Mouse (Mus musculus) heart, postnatal 4 days (tissue): ENCODE results near the gene Fam210b. TPM values are rescaled to one million over a fixed set of nuclear protein-coding genes. Genes with fewer than 3 reads are reported as not detected.
"Not testable (repeated sequence)": the region's sequence is repeated elsewhere in the genome, so short reads cannot be mapped to it uniquely, and the experiment has no call there.

Source experiments
- DNase-seq: peaks from one replicate; pipeline ENCODE4 v3.0.0; 2021
- total RNA-seq, 2 experiments: library from RNA; stranded (reverse); gene quantifications; 2 replicates each; pipeline ENCODE4 v1.2.3; 2021

The Fam210b gene
- total RNA-seq = 1 to 10 TPM; 7.3 to 8.1 TPM

DNA sequence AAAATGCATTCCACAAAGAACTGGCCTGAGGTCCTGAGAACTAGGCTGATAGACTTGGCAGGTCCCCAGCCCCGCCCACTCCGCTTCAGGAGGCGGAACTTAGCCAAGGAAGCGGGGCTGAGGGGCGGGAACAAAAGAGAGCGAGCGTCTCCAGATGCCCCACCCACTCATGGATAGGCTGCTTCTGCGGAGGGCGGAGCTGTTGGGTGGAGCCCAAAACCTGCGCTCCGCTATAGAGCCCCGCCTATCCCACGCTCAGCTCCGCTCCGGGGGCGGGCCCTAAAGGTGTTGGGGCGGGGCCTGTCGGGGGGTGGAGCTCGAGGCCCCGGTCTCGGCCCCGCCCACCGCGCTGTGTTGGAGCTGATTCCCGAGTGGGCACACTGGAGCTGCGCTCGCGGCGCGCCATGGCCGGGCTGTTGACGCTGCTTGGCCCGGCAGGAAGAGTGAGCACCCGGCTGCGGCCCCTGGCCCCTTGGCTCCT, at the start of gene Fam210b:
Fam210b (plus strand) TSS at position 308 of the 481 bp plus-strand sequence.
- peak; percentile 98 for DNase-seq

DNA sequence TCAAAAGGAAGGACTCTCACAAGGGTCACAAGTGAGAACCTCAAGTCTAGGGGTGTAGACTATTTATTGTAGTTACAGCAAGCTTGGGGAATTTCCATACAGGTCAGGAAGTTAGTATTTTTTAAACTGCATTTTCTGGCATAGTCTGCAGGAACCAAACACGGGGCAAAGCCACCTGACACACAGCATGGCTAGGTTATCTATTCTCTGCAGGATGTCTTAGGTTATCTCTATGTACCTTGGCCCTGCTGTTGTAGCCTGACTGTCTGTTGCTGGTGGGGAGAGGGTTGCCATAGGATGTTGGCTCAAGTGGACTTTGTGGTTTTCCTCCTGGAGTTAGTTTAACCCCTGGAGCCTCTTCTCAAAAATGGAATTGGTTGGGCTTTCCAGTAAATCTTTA, 47.3 kb upstream of the Fam210b start:
- no peak for DNase-seq

DNA sequence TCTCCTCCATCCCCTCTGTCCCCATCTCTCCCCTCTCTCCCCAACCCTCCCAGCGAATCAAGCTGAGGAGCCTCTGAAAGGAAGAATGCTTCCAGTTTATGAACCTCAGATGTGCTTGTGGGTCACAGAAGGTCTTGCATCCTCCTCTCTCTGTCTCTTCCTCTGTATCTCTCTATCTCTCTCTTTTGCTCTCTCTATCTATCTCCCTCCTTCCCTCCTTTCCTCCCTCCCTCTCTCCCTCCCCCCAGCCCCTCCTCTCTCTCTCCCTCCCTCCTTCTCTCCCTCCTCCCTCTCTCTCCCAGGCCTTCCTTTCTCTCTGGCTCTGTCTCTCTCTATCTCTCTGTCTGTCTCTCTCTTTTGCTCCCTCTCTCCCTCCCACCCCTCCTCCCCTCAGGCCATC, 46.8 kb upstream of the Fam210b start:
- no peak for DNase-seq

DNA sequence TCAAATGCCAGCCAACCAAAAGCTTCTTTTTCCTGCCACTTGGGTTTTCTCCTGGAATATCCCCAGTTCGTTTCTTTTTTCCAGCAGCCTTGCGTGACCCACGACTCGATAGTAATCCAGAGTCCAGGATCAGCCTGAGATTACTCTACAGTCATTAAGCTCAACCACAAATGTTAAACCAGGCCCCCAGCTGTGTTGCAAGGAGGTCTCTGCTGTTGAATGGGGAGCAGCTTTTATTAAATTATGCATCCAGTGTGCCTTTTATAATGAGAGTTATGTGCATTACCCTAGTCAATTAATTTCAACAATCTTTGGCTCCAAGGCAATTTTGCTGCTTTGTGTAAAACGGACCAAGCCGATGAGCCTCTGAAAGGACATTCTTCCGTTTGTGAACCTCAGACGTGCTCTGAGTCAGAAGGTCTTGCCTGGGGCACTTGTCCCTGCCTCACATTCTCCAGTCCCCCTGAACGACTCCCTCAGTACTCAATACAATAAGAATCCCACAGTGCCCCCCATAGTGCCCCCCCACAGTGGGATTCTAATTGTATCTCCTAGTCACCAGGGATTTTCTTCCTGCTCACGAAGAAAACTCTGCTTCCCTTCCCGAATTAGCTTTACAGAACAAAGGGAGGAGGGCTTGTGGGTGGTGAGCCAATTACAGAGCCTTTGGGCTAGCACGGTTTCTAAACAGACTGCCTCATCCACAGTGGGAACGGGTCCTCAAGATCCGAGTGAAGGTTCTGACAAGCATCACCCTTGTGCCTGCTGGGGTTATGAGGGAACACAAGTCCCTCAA, 46.0 kb upstream of the Fam210b start:
- DNase-seq = no peak

DNA sequence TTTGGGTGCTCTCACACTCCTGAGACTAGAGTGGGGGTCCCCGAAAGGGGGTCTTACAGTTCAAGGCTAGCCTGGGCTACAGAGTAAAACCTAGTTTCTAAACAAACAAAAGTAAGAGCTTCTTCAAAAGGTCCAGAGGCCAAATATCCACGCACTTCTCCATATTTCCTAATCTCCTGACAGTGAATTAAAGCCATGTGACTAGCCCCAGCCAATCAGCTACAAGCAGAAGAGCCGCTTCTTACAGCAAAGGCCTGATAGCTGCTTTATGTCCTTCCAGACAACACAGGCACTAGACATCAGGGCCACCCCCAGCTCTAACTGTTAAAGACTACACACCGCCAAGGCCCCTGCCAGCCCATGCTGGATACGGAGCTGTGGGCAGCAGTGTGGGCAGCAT, 43.0 kb upstream of the Fam210b start:
- no peak for DNase-seq

DNA sequence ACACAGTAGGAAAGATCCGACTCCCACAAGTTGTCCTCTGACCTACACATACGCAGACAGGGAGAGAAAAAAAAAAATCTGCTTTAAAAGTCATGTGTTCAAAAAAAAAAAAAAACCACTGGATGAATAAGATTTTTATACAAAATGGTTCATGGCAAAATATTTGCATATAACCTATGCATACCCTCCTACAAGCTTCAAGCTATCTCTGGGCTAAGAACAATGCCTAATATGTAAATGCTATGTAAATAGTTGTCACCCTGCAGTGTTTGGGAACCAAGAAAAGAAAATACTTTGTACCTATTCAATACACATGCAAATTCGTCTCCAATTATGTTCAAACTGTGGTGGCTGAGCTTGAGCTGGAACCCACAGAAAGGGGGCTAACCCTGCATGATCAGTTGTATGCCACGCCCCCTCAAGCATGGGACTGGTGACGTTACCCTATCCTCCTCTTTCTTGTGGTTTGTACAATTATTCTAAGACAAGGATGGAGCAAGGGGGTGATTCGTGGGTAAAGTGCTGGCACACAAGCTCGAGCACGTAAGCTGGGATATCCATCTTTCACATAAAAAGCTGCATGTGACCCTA, 41.2 kb upstream of the Fam210b start:
- no peak for DNase-seq

DNA sequence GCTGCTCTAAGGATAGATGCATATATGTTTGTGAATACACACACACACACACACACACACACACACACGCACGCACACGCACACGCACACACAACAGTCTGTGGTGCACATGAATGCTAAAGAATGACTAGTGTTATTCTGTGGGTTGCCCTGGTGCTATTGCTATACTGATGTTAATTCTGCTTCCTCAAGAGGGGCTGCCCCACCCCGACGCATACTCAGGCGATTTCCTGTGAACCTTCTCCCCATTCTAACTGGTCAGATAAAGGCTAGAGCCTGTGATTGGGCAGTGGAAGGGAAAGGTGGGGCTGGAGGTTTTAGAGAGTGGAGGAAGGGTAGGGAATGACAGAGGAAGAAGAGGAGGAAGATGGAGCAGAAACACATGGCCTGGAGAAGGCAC, 39.8 kb upstream of the Fam210b start:
- not testable (repeated sequence) for DNase-seq

DNA sequence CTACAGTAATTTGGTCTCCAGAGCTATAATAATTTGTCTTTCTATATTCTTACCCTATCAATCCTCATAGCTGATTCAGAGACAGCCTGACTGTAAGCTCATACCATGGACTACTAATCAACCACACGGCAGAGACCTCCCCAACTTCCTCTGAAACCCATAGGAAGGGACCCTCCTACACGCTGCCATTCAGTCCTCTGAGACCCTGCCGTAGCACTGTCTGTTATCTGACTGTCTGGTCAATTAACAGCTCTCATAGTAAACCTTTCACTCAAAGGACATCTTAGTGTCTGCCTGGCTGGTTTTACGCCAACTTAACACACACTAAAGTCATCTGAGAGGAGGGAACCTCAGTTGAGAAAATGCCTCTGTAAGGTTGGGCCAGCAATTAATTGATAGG, 38.8 kb upstream of the Fam210b start:
- DNase-seq = no peak

DNA sequence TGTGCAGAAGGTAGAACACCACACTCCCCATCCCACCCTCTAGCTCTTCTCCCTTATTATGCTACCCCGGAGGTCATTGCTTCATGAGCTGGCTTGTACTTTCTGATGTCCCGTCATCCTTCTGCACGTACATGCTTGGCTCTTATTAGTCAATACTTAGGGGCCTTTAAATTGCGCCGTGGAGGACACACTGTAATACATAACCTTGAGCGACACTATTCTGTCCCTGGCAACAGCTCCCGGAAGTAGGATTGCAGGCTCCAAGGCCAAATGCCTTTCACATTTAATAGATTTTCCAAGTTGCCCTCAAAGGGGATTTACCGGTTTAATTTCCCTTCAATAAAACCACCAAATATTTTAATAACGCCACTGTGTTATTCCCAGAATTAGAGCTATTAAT, 33.6 kb upstream of the Fam210b start:
- no peak for DNase-seq

DNA sequence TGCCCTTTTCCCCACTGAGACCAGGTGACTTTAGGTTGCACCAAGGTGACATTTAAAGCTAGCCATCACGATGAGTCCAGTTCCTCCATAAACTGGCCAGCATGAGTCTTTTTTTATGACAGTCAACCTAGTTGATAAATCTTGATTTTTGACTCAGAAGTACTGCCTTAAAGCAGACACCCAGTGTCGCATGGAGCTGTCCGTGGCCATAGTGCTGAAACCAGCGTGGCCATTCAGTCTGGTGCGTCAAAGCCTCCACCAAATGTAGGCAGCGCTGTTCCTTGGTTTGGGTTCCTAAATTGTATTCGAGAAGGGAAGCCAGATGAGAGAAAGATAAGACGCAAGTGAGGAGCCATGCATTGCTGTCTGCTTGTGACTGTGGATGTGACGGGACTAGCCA, 24.5 kb upstream of the Fam210b start:
- peak; percentile 85 for DNase-seq

DNA sequence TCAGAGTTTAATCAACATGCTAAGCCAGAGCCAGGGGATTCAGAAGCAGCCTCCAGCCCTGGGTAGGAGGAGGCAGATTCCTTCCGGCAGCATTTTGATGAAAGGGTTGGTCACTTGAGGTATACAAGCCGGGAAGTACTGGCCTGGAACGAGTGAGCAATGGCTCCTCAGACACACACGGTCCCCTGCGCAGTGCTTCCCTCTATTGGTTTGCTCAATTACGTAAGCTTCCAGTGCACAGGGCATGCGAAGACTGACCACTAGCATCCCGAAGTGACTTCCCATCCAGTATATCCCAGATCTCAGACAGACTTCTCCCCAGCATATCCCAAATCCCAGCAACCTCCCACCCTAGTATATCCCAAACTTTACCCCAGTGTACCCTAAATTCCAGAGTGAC, 17.1 kb upstream of the Fam210b start:
- DNase-seq = no peak

DNA sequence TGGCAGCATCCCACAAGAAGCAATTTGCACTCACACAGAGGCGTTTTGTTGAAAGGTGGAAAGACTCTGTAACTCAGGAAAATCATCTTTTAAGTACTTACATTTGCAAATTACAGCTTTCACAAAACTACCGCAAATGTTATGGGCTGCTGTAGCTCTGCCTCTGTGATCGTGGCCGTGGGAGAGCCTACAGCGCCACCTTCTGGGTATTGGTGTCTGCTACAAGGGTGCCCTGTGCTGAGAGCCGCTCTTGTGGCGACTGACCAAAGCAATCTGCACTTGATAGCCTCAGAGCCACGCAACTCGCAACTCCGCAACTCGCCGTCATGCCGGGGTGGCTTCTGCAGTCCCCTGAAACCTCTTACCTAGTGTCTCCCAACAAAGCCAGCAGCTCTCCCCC, 16.2 kb upstream of the Fam210b start:
- peak; percentile 72 for DNase-seq

DNA sequence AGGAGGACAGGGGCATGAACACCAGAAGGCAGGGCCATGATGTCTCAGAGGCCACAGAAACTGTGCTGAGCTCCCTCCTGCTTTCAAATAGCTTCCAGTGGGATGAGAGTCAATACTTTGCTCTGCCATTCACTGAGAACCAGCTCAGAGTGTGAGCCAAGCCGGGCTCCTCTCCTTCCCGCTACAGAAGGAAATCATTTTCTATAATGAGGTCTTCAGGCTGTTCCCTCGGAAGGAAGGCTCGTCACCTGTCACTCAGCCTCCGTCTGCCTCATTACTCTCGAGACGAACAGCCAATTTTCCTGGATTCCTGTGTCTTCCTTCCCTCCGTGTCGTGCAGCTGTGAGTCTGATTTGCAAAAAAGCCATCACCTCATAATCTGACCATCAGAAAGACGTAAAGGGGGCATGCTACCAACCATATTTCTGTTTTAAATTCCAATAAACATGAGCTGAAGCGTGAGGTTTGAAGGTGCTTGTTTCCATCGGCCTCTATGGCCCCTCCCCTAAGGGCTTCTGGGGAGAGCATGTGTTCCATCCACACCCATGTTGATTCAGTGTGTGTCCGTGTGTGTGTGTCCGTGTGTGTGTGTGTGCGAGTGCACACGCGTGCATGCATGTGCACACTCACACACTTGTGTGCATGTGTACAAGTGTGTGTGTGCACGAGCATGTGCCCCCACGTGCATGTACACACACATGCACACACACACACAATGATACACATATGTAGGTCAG, 7.0 kb upstream of the Fam210b start:
- DNase-seq = no peak

DNA sequence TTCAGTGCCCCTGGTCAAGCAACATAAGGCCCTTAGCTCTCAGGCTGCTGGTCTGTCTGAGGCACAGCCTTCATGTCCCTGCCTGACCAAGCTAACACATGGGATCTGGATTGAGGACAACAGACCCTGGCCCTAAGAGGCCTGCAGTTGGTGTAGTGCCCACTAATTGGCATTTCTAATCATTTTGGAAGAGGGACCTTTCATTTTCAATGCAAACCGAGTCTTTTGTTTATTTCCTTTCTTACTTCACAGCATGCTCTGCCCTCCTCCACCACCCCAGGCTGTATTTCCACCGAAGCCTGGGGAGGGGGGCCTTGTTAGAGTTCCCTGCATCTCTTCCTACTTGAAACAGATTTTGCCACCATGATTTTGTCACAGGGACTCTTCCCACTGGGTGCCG, 4.4 kb upstream of the Fam210b start:
- DNase-seq = no peak

DNA sequence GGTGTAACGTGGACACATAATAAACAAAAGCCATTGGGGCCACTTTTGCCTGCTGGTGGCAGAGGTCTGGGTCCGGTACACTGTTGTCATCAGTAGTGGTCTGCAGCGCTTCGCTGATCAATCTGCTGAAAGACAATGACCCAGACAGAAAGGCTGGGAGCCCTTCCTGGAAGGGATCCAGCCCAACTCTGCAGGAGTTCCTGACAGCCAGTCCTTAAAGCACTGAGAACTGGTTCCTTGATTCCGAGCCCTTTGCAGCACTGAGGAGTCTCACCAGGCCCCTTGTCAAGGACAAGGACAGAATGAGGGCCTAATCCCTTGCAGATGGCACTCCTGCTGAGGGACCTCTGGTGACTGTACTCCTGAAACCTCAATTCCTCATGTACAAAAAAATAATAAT, 3.8 kb upstream of the Fam210b start:
- DNase-seq = no peak

DNA sequence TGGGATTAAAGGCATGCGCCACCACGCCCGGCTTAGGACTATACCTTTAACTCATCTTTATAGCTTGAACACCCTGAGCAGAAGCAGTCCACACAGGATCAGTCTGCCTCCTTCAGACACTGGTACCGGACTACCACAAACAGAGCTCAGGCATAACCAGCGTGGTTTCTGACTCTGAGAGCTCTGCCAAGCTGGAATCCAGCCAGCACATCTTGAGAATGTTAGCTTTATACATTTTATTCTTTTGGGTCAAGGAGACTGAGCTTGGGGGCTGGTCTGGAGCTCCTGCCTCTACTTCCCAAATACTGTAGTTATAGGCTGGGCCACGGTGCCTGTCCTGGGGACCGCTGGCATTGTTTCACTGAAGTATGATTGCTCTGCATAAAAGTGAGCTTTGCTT, 1.6 kb upstream of the Fam210b start:
- DNase-seq = no peak

DNA sequence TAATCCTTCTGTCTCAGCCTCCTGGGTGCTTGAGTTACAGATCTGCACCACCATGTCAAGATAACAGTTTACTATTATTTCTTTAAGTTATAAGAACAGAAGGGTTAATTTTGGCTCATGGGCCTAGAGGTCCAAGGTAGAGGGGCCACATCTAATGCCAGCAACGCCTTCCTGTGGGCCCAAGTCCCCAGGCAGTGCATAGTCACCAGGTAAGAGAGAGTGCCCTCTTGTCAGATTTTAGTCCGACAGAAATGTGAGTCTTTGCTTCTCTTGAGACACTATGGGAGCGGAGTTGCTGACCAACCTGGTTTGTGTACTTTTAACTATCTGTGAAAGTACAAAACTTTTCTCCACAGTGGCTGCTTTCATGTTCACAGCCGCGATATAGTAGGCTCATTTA, 696 bp upstream of the Fam210b start:
- DNase-seq = no peak

DNA sequence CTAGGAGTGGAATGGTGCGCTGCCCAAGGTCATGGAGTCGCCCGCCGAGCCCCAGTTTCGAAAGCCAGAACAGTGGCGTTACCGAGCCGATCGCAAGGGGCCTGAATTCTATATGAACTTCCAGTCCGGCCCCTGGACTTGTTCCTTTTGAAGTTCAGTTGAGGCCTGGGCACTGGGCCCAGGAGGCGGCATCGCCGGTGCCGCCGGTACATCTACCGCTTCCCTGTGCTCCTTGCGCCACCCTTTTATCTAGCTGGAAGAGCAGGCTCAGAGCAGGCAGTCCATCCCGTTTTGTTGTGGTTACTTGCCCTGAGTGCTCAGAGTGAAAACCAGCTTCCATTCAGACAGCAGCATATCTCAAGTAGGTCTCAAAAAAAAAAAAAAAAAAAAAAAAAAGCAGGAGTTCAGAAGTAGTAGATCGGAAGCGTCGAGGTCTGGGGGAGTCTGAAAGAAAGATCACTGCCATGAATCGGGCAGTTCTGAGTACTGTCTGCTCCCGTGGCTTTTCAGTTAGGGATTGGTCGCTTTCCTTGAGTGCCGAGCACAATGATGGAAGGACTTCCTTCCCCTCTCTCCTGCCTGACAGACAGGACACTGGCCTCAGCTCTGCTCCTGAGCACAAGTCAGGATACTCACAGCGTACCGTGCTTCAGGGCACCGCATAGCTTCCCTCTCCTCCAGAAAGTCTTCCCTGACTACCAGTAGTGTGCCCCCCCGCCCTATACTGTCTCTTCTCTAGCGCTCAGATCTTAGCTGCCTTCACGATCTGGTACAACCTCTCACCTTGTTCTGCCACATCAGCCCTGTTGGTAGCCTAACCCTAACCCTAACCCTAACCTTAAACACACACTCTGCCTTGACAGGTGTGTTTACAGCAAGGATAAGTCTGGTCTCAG, 917 bp downstream of the Fam210b start:
- DNase-seq = peak; percentile 39

DNA sequence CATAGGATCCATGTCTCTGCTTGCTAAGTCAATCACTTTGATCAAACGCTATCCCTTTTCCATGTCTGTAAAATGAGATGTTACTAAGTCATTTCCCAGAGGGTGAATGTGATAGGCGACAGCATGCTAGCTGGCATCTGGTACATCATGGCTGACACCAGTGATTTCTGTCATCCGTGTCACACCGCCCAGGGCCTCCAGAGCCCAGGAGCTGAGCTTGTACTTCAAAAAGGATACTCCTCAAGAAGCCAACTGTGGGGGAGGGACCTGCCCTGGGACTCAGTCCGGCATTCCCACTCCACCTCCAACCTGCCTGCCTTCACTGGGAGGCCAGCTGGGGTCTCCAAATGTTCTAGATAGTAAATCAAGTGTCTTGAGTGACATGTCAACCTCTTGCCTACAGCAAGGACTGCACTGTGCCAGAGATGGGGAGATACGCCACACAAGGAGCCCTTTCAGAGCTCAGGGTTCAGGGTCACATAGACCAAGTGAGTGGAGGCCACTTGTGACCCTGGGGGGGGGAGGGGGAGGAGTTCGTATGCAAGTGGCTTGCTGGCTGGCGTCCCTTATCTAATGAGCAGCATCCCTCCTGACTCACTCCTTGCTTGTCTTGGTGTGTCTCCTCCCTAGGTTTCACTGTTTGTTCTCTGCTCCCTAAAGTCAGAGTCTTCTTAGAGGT, 1.7 kb downstream of the Fam210b start:
- DNase-seq = no peak

DNA sequence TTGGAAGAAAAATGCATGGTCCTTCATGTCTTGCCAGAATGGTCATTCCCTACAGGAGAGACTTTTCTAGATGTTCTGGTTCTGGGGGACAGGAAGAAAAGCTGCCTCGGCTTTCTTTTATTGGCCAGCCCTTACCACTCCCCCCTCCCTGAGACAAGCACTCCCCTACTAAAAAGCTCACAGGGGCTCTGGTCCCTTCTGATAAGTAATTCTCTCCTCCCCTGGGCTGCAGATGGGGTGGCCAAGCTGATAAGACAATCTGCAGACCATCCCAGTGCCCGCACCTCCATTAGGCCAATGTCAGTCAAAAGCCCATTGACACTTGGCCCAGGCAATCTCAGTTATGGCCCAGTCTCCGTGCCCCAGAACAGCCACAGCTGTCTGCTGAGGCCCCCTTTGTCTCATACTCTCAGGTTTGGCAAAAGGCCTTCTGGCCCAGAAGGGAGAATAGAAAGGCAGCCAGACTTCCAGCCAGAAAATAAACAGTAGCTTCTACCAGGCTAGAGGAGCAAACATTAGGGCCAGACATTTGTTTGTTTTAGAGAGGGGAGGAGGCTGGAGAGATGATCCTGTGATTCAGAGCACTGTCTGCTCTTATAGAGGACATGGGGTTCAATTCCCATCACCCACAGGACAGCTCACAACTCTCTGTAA, 3.1 kb downstream of the Fam210b start:
- DNase-seq = peak; percentile 49

DNA sequence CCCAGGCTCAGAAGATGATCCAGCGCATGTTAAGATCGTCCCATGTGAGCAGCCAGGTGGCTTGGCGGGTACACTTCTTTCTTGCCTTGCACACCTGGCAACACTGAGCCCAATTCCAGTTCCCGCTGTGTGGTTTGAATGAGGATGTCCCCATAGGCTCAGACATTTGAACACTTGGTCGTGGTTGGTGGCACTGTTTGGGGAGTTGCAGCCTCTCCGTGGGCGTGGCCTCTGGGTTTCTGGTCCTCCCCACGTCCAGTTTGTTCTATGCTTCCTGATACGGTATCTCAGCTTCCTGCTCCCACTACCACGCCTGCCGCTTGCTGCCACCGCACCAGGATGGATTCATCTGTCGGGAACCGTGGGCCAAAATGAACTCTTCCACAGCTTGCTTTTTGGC, 4.4 kb downstream of the Fam210b start:
- no peak for DNase-seq
